Mouse (Mus musculus): Measurements from ENCODE around the gene Yipf4. TPM values are rescaled to one million over a fixed set of nuclear protein-coding genes. Genes with fewer than 3 reads are reported as not detected.

The Yipf4 gene
- polyA plus RNA-seq, 1 experiment = 82.5 TPM

DNA sequence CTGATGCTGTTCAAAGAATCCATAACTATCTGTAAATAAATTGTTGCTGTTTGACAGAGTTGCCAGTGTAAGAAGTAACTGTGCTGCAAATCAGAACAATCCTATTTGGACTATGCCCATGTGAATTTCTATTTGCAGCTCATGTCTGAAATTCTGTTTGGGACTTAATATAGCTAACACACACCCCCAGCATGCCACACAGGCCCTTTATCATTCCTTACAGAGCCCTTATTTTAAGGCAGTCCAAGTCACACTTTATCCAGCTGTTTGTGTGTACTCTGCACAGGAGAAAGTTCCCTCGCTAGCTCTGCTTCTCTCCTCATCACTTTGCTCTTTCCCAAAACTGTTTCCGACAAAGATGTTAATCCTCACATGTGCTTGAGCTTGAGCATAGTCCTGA is 54.3 kb downstream of the Yipf4 start:
- no peaks in the 10 kb centered on the region for H3K9me3 ChIP-seq (replicated peaks; ENCODE audit: control insufficient read depth, insufficient read depth, low read length, poor library complexity, severe bottlenecking)
- no peak overlapping the region for H3K4me3 ChIP-seq (ENCODE audit: low read depth, low read length)
- no peak for TF ChIP-seq EP300 (IDR thresholded peaks at IDR 0.05; ENCODE audit: insufficient read depth, low read depth, low read length)
- no peak for TF ChIP-seq POLR2A (IDR thresholded peaks at IDR 0.05; ENCODE audit: insufficient read depth, low read length)
- TF ChIP-seq CTCF (IDR thresholded peaks at IDR 0.05; ENCODE audit: low read depth, low read length) = no peak
- no peak overlapping the region for H3K27ac ChIP-seq (ENCODE audit: insufficient read depth, low read length)
- H3K27me3 ChIP-seq (ENCODE audit: control insufficient read depth, insufficient read depth, low read length, poor library complexity, severe bottlenecking) = no peaks in the 10 kb centered on the region
- peaks cover 10% of the 10 kb centered on the region; the same call in 1 of the 2 replicates for H3K36me3 ChIP-seq (ENCODE audit: control insufficient read depth, insufficient read depth, low read length, poor library complexity, severe bottlenecking)
- H3K9ac ChIP-seq (ENCODE audit: low read depth, poor library complexity, severe bottlenecking) = no peak overlapping the region
- no peaks in the 10 kb centered on the region for H3K4me1 ChIP-seq (ENCODE audit: control insufficient read depth, insufficient read depth, low read length)

Other genes with a start within 250 kb of the Yipf4 start
- 72.7 and 74.6 TPM in 2 replicates for gene Memo1, start 194.0 kb upstream of the Yipf4 start, polyA plus RNA-seq (2011; ENCODE audit: insufficient read depth, insufficient read length, low read depth, missing spikeins)
- 244 and 257 TPM in 2 replicates for gene Dpy30, start 165.5 kb upstream of the Yipf4 start, polyA plus RNA-seq (2011; ENCODE audit: insufficient read depth, insufficient read length, low read depth, missing spikeins)
- gene Spast, start 150.5 kb upstream of the Yipf4 start, polyA plus RNA-seq (2011; ENCODE audit: insufficient read depth, insufficient read length, low read depth, missing spikeins) = 30.1 and 30.6 TPM in 2 replicates
- gene Slc30a6, start 93.9 kb upstream of the Yipf4 start, polyA plus RNA-seq (2011; ENCODE audit: insufficient read depth, insufficient read length, low read depth, missing spikeins) = 40.0 and 48.1 TPM in 2 replicates
- gene Nlrc4, start 30.4 kb upstream of the Yipf4 start, polyA plus RNA-seq (2011; ENCODE audit: insufficient read depth, insufficient read length, low read depth, missing spikeins) = 0.55 and 0.56 TPM in 2 replicates
- 123 and 132 TPM in 2 replicates for gene Birc6, start 38.8 kb downstream of the Yipf4 start, polyA plus RNA-seq (2011; ENCODE audit: insufficient read depth, insufficient read length, low read depth, missing spikeins)
- gene Ttc27, start 228.2 kb downstream of the Yipf4 start, polyA plus RNA-seq (2011; ENCODE audit: insufficient read depth, insufficient read length, low read depth, missing spikeins) = 58.9 TPM in 2 replicates